In the genomic region with DNA sequence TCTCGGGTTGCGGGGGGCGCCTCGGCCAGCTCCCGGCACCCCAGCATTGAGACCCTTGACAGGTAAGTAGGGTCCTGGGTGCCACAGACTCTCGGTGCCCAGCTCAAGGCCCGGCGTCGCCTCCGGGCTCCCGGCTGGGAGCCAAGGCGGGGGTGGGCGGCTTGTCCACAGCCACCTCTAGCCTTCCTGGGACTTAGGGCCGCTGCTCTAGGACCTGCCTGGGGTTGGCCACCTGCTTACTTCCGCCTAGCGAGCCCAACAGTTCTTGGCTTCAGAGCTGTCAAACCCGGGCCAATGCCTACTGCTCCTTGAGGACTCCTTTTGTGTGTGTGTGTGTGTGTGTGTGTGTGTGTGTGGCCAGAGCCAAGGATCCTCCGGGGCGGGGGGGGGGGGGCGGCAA, we compare ENCODE assay signal across 8 mouse cellular contexts. TPM values are rescaled to one million over a fixed set of nuclear protein-coding genes. Genes with fewer than 3 reads are reported as not detected.
DNase-seq lines count a peak whose midpoint lies in the region; ATAC-seq lines count a peak whose summit lies in the region.

No protein-coding gene starts in this region.

- H3K4me1 ChIP-seq in liver, embryonic 13.5 days (replicated peaks): peaks cover 11% of the 10 kb centered on the region
- H3K4me1 ChIP-seq in neural tube, embryonic 14.5 days (ENCODE audit: control insufficient read depth, insufficient read depth, low read length): no peaks in the 10 kb centered on the region

- H3K4me3 ChIP-seq in liver, embryonic 13.5 days (replicated peaks): peak overlapping the region; percentile 76
- peak overlapping the region; percentile 58 for H3K4me3 ChIP-seq in neural tube, embryonic 14.5 days (ENCODE audit: low read depth, low read length)

- DNase-seq in urinary bladder, adult 2 months (ENCODE audit: low spot score): peak; percentile 30
- DNase-seq in urinary bladder, postnatal 4 days (ENCODE audit: low spot score in 2 of 2): no peak
- DNase-seq in cerebellum, adult 9-11 months: peak; percentile 69
- peak; percentile 11 for DNase-seq in frontal cortex, postnatal 36 days (ENCODE audit: low spot score in 2 of 2)
- peak; percentile 55 for DNase-seq in kidney, adult 18-20 months
- peak; percentile 6 for DNase-seq in liver, embryonic 13.5 days
- peak; percentile 33 to 36 for DNase-seq in thymus, postnatal 36 days

- peak overlapping the region; percentile 78 for H3K4me2 ChIP-seq in liver, embryonic 13.5 days
- peak overlapping the region; percentile 45 for H3K4me2 ChIP-seq in neural tube, embryonic 14.5 days (ENCODE audit: low read depth, low read length)

- H3K27ac ChIP-seq in liver, embryonic 13.5 days: peak overlapping the region; percentile 74
- peak overlapping the region; percentile 66; the same call in 1 of the 2 replicates for H3K27ac ChIP-seq in neural tube, embryonic 14.5 days (ENCODE audit: low read depth, low read length)

- peak overlapping the region; percentile 86 for H3K9ac ChIP-seq in liver, embryonic 13.5 days
- H3K9ac ChIP-seq in neural tube, embryonic 14.5 days (replicated peaks; ENCODE audit: low read depth, low read length): peak overlapping the region; percentile 74

- 10% methylated on average over 19 of the region's 20 CpGs for WGBS in liver, embryonic 13.5 days (ENCODE audit: insufficient replicate concordance)
- 5% methylated on average over 13 of the region's 20 CpGs for WGBS in neural tube, embryonic 14.5 days

- peak; percentile 65 for ATAC-seq in liver, embryonic 13.5 days (ENCODE audit: low read depth)
- ATAC-seq in neural tube, embryonic 14.5 days (ENCODE audit: low read depth): peak; percentile 77

- H3K9me3 ChIP-seq in liver, embryonic 13.5 days (replicated peaks): no peaks in the 10 kb centered on the region
- H3K9me3 ChIP-seq in neural tube, embryonic 14.5 days (ENCODE audit: control insufficient read depth, low read length): no peaks in the 10 kb centered on the region

- no peaks in the 10 kb centered on the region for H3K36me3 ChIP-seq in liver, embryonic 13.5 days
- H3K36me3 ChIP-seq in neural tube, embryonic 14.5 days (ENCODE audit: control insufficient read depth, insufficient read depth, low read length): no peaks in the 10 kb centered on the region

- H3K27me3 ChIP-seq in liver, embryonic 13.5 days: no peaks in the 10 kb centered on the region
- no peaks in the 10 kb centered on the region for H3K27me3 ChIP-seq in neural tube, embryonic 14.5 days (ENCODE audit: control insufficient read depth, insufficient read depth, low read length)

RNA-seq across cellular contexts. Expression of a gene that starts 0.5 kb away (rescaled TPM):
- 27.8 and 40.6 TPM in 2 replicates for polyA plus RNA-seq in urinary bladder, adult 2 months (2012; rRNA removed)
- polyA plus RNA-seq in liver, embryonic 13.5 days (2015; fragmentation: Nextera tagmentation; extraction: Ambion mirVana): 5.5 and 6.2 TPM in 2 replicates
- 26.0 and 27.9 TPM in 2 replicates for polyA plus RNA-seq in neural tube, embryonic 14.5 days (2014; fragmentation: Nextera tagmentation; extraction: Ambion mirVana)

Comparison
In these comparisons a context has a peak if more than half of its experiments do, and no peak if none do; other contexts are left out.
1. DNase-seq: peak in urinary bladder, adult 2 months (single experiment), cerebellum, adult 9-11 months (single experiment), frontal cortex, postnatal 36 days (2 of 2), kidney, adult 18-20 months (single experiment), liver, embryonic 13.5 days (single experiment) and thymus, postnatal 36 days (2 of 2); none in urinary bladder, postnatal 4 days (0 of 2).